Mouse (Mus musculus) effector memory CD4-positive, alpha-beta T cell, adult 5 months (primary cell): ENCODE data around the gene Yes1. TPM values are rescaled to one million over a fixed set of nuclear protein-coding genes. Genes with fewer than 3 reads are reported as not detected.

ENCODE experiments used
- polyA plus RNA-seq: library from polyadenylated mRNA; unstranded; fragments of 100-300 nt; shearing (Covaris generic); gene quantifications from one replicate; pipeline ENCODE4 v1.2.1, GENCODE M21; 2017

Gene Yes1
- 16.5 TPM for polyA plus RNA-seq

GRCm38 (mm10) chr5:32610801-32611340 is at the start of gene Yes1:
Yes1 (plus strand) TSS chr5:32611171.

Other genes starting within 250 kb of the Yes1 start
- gene Ppp1cb, start 152.3 kb upstream of the Yes1 start, polyA plus RNA-seq, result 216 TPM
- 71.3 TPM for gene Pisd, start 174.5 kb downstream of the Yes1 start, polyA plus RNA-seq
- not detected for gene Gm20671, start 215.9 kb downstream of the Yes1 start, polyA plus RNA-seq
- 16.8 TPM for gene Prr14l, start 243.1 kb downstream of the Yes1 start, polyA plus RNA-seq